Mouse (Mus musculus) embryonic facial prominence, embryonic 14.5 days (tissue): ENCODE measurements around the gene Fkbp1b. TPM values are rescaled to one million over a fixed set of nuclear protein-coding genes. Genes with fewer than 3 reads are reported as not detected.

Experiments used
- ATAC-seq: fragments of 200-750 bp; cut with Nextera tagmentation; 2 replicates; pipeline ENCODE4 v1.8.0; 2017; ENCODE audit warnings: low read depth, moderate number of reproducible peaks, moderate TSS enrichment
- DNase-seq: peaks from one replicate; pipeline ENCODE4 v3.0.0-alpha.2; 2015; ENCODE audit warnings: low spot score
- H3K27ac ChIP-seq: fragments of 300-500 bp; sonication (generic); replicated peaks from 2 replicates; pipeline ENCODE4 v1.5.1; 2014; ENCODE audit warnings: low read depth, mild to moderate bottlenecking, low read length, moderate library complexity
- H3K27me3 ChIP-seq: fragments of 300-500 bp; sonication (generic); replicated peaks from 2 replicates; pipeline ENCODE4 v1.6.1; 2014; ENCODE audit warnings: low read length; ENCODE audit not compliant: control insufficient read depth, insufficient read depth
- H3K36me3 ChIP-seq: fragments of 300-500 bp; sonication (generic); 2 replicates; pipeline ENCODE4 v1.6.1; 2014; ENCODE audit warnings: low read length, mixed read lengths; ENCODE audit not compliant: control insufficient read depth, insufficient read depth
- H3K4me1 ChIP-seq: fragments of 300-500 bp; sonication (generic); 2 replicates; pipeline ENCODE4 v1.6.1; 2014; ENCODE audit warnings: antibody characterized with exemption, low read length; ENCODE audit not compliant: control insufficient read depth, insufficient read depth
- H3K4me2 ChIP-seq: fragments of 300-500 bp; sonication (generic); 2 replicates; pipeline ENCODE4 v1.6.1; 2014; ENCODE audit warnings: low read depth, mild to moderate bottlenecking, low read length, moderate library complexity, mixed read lengths
- H3K4me3 ChIP-seq: fragments of 300-500 bp; sonication (generic); 2 replicates; pipeline ENCODE4 v1.5.1; 2014; ENCODE audit warnings: low read depth, mild to moderate bottlenecking, low read length
- H3K9ac ChIP-seq: fragments of 300-500 bp; sonication (generic); 2 replicates; pipeline ENCODE4 v1.6.1; 2014; ENCODE audit warnings: low read depth, mild to moderate bottlenecking, low read length, moderate library complexity, mixed read lengths
- H3K9me3 ChIP-seq: fragments of 300-500 bp; sonication (generic); 2 replicates; pipeline ENCODE4 v1.6.1; 2016; ENCODE audit warnings: low read length; ENCODE audit not compliant: control insufficient read depth
- WGBS: fragments of 180-500 bp; shearing (Covaris S2); extraction: QIAGEN DNeasy Blood & Tissue Kit; methylation state at CpG from one replicate; pipeline ENCODE4 v1.1.7; 2014; 5-methylcytosine and 5-hydroxymethylcytosine counted together
- polyA plus RNA-seq: library from polyadenylated mRNA; unstranded; fragments of >200 nt; fragmentation: Nextera tagmentation; extraction: Ambion mirVana; gene quantifications from 2 replicates; pipeline ENCODE4 v1.2.1, GENCODE M21; 2014

Fkbp1b gene
- polyA plus RNA-seq, 1 experiment from 2014 or later, result 33.4 TPM

DNA sequence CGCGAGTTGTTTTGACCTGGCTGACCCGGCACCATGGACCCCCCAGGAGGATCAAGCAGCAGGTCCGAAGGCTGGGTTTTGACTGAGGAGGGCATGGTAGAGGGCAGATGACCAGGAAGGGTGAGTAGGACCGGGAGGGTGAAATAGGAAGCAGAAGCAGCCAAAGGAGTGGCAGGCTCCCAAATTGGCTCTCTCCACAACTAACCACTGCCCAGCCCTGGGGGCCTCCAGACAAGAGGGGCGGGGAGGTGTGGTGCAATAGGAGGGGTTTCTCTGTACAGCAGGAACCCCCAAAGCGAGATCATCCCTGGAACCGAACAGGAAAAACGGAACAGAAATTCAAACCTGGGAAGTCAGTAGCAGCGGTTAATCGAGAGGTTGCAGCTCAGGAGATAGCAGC is 650 bp downstream of the Fkbp1b start:
- ATAC-seq (no peak), DNase-seq (peak; percentile 12)
- Histone ChIP-seq H3K4me3 (peak overlapping the region; percentile 79), H3K27ac (no peak overlapping the region), H3K4me2 (peak overlapping the region; percentile 89), H3K9ac (peak overlapping the region; percentile 74), H3K9me3 (no peaks in the 10 kb centered on the region), H3K27me3 (no peaks in the 10 kb centered on the region), H3K36me3 (no peaks in the 10 kb centered on the region), H3K4me1 (peaks cover 5% of the 10 kb centered on the region; the same call in 1 of the 2 replicates)
- WGBS, result 1% methylated on average over 11 of the region's 11 CpGs

DNA sequence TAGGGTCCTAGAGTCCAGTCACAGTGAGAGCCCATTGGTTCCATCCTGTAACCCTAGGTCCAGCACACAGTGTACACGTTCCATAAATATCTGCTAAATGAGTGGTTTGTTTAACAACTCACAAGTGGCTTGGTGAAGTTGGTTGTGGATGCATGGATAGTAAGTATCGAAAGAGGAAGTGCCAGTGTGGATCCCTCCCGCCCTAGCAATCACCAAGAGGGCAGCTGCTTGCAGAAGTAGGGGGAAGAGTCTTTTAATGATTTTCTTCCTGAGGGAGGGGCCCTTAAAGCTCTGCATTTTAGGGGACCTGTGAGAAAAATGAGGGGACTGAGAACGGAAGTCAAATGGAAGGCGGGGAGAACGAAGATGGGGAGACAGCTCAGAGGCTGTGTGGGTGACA is 1.4 kb downstream of the Fkbp1b start:
- peak overlapping the region; percentile 79; the same call in 1 of the 2 replicates for H3K4me3 ChIP-seq
- H3K4me2 ChIP-seq, result peak overlapping the region; percentile 89
- no peaks in the 10 kb centered on the region for H3K27me3 ChIP-seq
- H3K36me3 ChIP-seq, result no peaks in the 10 kb centered on the region
- ATAC-seq, result no peak
- no peak overlapping the region for H3K9ac ChIP-seq
- DNase-seq, result no peak
- H3K4me1 ChIP-seq, result peaks cover 5% of the 10 kb centered on the region; the same call in 1 of the 2 replicates
- H3K9me3 ChIP-seq, result no peaks in the 10 kb centered on the region
- no peak overlapping the region for H3K27ac ChIP-seq
- 56% methylated on average over 6 of the region's 6 CpGs for WGBS

DNA sequence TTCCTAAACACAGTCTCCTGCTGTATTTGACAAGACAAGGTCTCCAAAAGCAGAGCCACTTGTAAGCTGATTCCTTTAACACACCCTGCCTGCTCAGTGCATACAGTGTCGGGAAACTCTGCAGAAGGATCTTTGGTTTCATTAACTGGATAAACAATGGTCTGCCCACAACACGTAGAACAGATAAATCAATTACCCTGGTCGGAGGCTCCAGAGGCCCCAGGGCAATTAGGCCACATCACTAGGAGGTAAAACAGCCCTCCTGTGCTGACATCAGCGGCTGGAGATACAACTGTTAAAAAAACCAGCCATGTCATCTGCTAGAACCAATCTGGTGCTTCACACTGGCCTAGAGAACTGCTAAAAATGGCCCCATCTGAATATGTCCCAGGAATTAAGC is 4.4 kb downstream of the Fkbp1b start:
- ATAC-seq (no peak), DNase-seq (no peak)
- Histone ChIP-seq H3K4me3 (no peak overlapping the region), H3K9me3 (no peaks in the 10 kb centered on the region), H3K36me3 (peaks cover 7% of the 10 kb centered on the region; the same call in 1 of the 2 replicates), H3K27ac (no peak overlapping the region), H3K27me3 (no peaks in the 10 kb centered on the region), H3K4me1 (peaks cover 5% of the 10 kb centered on the region; the same call in 1 of the 2 replicates), H3K9ac (no peak overlapping the region), H3K4me2 (no peak overlapping the region)
- 44% methylated on average over 4 of the region's 4 CpGs for WGBS

DNA sequence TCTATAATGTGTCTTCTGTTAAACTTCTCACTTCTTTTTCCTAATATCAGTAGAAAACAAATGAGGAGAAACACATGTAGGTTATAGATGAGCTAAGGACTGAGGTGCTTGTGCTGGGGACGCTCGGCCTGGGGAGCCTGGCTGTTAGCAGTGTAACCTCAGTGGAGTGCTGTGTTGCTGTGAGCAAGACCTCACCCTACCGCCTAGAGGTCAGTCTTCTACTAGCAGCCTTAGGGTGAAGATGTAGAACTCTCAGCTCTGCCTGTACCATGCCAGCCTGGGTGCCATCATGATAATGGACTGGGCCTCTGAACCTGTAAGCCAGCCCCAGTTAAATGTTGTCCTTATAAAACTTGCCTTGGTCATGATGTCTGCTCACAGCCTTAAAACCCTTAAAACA is 14.1 kb downstream of the Fkbp1b start:
- no peaks in the 10 kb centered on the region for H3K9me3 ChIP-seq
- H3K36me3 ChIP-seq, result peaks cover 61% of the 10 kb centered on the region
- H3K27ac ChIP-seq, result no peak overlapping the region
- no peak for DNase-seq
- 75% methylated on average over 3 of the region's 3 CpGs for WGBS
- no peaks in the 10 kb centered on the region for H3K27me3 ChIP-seq
- H3K9ac ChIP-seq, result no peak overlapping the region
- H3K4me1 ChIP-seq, result no peaks in the 10 kb centered on the region
- H3K4me3 ChIP-seq, result no peak overlapping the region
- no peak for ATAC-seq
- H3K4me2 ChIP-seq, result no peak overlapping the region

DNA sequence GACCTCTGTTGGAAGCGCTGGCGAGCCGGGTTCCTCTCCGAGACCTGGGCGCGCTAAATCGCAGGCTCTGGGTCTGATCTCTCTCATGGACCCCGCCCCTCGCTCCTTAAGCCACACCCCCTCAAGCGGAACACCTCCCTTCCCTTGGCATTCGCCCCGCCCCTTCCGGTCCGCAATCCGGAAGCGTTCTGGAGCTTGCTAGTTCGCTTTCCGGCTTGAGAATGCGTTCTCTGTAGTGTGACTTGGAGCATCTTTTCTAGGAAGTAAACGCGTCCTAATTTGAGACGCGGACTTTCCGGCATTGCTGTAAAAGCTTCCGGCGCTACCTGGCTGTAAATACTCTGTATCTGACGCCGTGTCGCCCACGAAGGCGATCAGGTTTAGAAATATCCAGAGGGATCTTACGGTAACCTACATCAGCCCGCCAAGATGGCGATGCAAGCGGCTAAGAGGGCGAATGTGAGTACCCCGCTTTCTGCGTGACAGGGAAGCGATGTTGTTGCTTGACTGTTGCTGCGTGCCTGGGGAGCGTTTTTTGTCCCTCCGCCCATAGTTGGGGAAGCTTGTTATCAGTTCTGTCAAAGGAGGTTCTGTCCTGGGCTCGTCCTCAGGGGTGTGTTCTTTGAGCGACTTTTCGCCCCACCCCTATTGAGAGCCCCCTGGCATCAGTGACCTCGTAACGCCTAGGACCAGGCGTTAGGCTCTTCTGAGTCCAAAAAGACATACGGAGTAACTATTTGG is 23.9 kb downstream of the Fkbp1b start, which contains the start of gene Sf3b6:
TSS of gene Sf3b6 (plus strand) at position 184 of the 741 bp plus-strand sequence.
- peaks cover 27% of the 10 kb centered on the region for H3K36me3 ChIP-seq
- peaks cover 14% of the 10 kb centered on the region for H3K4me1 ChIP-seq
- peak; percentile 98 for DNase-seq
- H3K4me2 ChIP-seq, result peak within 1 kb of the TSS; percentile 70
- peak within 1 kb of the TSS; percentile 84 for H3K27ac ChIP-seq
- peak within 1 kb of the TSS; percentile 75 for H3K9ac ChIP-seq
- WGBS, result under 1% methylated on average over 48 of the region's 49 CpGs
- peak within 1 kb of the TSS; percentile 66 for H3K4me3 ChIP-seq
- peak; percentile 98 for ATAC-seq
- no peaks in the 10 kb centered on the region for H3K9me3 ChIP-seq
- H3K27me3 ChIP-seq, result no peaks in the 10 kb centered on the region

GRCm38 (mm10) chr12:4816680-4817360 is 24.6 kb downstream of the Fkbp1b start:
- Histone ChIP-seq H3K9ac (peak overlapping the region; percentile 75), H3K36me3 (peaks cover 19% of the 10 kb centered on the region), H3K4me3 (peak overlapping the region; percentile 66), H3K27ac (peak overlapping the region; percentile 84), H3K4me2 (peak overlapping the region; percentile 66), H3K4me1 (peaks cover 14% of the 10 kb centered on the region), H3K27me3 (no peaks in the 10 kb centered on the region), H3K9me3 (no peaks in the 10 kb centered on the region)
- no peak for DNase-seq
- WGBS, result 14% methylated on average over 15 of the region's 24 CpGs
- ATAC-seq, result peak; percentile 74

DNA sequence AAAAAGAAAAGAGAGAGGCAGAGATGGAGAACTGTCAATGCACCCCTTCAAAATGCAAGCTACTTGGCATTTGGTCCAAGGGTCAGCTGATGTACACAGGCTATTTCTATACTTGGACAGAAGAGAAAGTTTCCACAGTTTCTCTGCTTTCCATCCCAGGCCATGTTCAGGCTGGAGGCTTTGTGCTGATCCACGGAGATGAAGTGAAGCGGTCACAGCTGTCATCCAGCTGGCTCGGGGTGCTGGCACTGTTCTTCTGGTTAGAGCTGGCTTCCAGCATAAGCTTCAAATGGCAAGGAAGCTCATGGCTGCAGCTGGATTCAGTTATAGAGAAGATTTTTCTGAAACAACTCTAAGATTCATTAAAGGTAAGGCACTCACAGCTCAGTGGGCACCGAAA is 27.8 kb downstream of the Fkbp1b start:
- no peak overlapping the region for H3K27ac ChIP-seq
- whole genome bisulfite sequencing, result 53% methylated on average over 4 of the region's 4 CpGs
- H3K9me3 ChIP-seq, result 0 out of 2 replicates have a peak, but pooled peaks cover 4% of the 10 kb centered on the region
- H3K36me3 ChIP-seq, result no peaks in the 10 kb centered on the region
- no peak overlapping the region for H3K4me3 ChIP-seq
- DNase-seq, result peak; percentile 72
- H3K9ac ChIP-seq, result no peak overlapping the region
- H3K4me1 ChIP-seq, result peaks cover 8% of the 10 kb centered on the region
- H3K4me2 ChIP-seq, result no peak overlapping the region
- ATAC-seq, result no peak
- H3K27me3 ChIP-seq, result no peaks in the 10 kb centered on the region

DNA sequence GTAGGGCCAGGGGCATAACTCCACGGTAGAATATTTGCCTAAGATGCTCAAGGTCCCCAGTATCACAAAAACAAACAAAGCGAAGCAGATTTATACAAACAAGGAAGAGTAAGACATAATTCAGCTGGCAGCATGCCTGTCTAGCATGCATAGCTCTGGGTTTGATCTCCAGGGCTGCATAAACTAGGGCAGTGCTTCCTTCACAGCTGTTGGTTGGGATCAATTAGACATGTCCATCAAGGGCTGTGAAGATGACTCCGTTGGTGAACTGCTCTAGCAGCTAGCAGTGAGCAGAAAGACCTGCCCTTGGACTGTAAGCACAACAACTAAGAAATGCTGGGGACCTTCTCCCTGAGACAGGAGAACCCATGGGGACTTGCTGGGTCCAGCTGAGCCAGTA is 29.7 kb downstream of the Fkbp1b start:
- WGBS, result 56% methylated on average over 3 of the region's 3 CpGs
- DNase-seq (peak; percentile 22), ATAC-seq (no peak)
- H3K4me3 ChIP-seq, result no peak overlapping the region
- H3K36me3 ChIP-seq, result no peaks in the 10 kb centered on the region
- 0 out of 2 replicates have a peak, but pooled peaks cover 4% of the 10 kb centered on the region for H3K9me3 ChIP-seq
- 0 out of 2 replicates have a peak, but pooled peaks cover 3% of the 10 kb centered on the region for H3K4me1 ChIP-seq
- no peaks in the 10 kb centered on the region for H3K27me3 ChIP-seq
- H3K4me2 ChIP-seq, result no peak overlapping the region
- no peak overlapping the region for H3K9ac ChIP-seq
- H3K27ac ChIP-seq, result no peak overlapping the region
